Mouse (Mus musculus) lung, embryonic 14.5 days (tissue): ENCODE data around the gene Srpr. TPM values are rescaled to one million over a fixed set of nuclear protein-coding genes. Genes with fewer than 3 reads are reported as not detected.

Experiments used
- ATAC-seq: fragments of 200-750 bp; cut with Nextera tagmentation; 2 replicates; pipeline ENCODE4 v1.8.0; 2017; ENCODE audit warnings: mild to moderate bottlenecking, moderate TSS enrichment, moderate library complexity; ENCODE audit not compliant: insufficient read depth
- DNase-seq: peaks from one replicate; pipeline ENCODE4 v3.0.0-alpha.2; 2015
- H3K27ac ChIP-seq: fragments of 300-500 bp; sonication (generic); 2 replicates; pipeline ENCODE4 v1.5.1; 2014; ENCODE audit warnings: low read depth, mild to moderate bottlenecking, moderate library complexity
- H3K27me3 ChIP-seq: fragments of 300-500 bp; sonication (generic); 2 replicates; pipeline ENCODE4 v1.6.1; 2014; ENCODE audit warnings: low read length, control low read depth; ENCODE audit not compliant: insufficient read depth
- H3K36me3 ChIP-seq: fragments of 300-500 bp; sonication (generic); 2 replicates; pipeline ENCODE4 v1.6.1; 2014; ENCODE audit warnings: control low read depth; ENCODE audit not compliant: insufficient read depth
- H3K4me1 ChIP-seq: fragments of 300-500 bp; sonication (generic); 2 replicates; pipeline ENCODE4 v1.6.1; 2014; ENCODE audit warnings: antibody characterized with exemption, control low read depth; ENCODE audit not compliant: insufficient read depth
- H3K4me2 ChIP-seq: fragments of 300-500 bp; sonication (generic); 2 replicates; pipeline ENCODE4 v1.6.1; 2014; ENCODE audit warnings: mild to moderate bottlenecking
- H3K4me3 ChIP-seq: fragments of 300-500 bp; sonication (generic); 2 replicates; pipeline ENCODE4 v1.5.1; 2014; ENCODE audit warnings: low read depth, low read length
- H3K9ac ChIP-seq: fragments of 300-500 bp; sonication (generic); 2 replicates; pipeline ENCODE4 v1.6.1; 2014
- H3K9me3 ChIP-seq: fragments of 300-500 bp; sonication (generic); 2 replicates; pipeline ENCODE4 v1.6.1; 2016; ENCODE audit warnings: low read depth, low read length, control low read depth
- CTCF ChIP-seq: IDR thresholded peaks from 2 replicates; pipeline ENCODE4 v1.5.1; 2016; ENCODE audit warnings: antibody characterized with exemption, low read depth
- WGBS: fragments of 180-500 bp; shearing (Covaris S2); extraction: QIAGEN DNeasy Blood & Tissue Kit; methylation state at CpG from one replicate; pipeline ENCODE4 v1.1.7; 2014; 5-methylcytosine and 5-hydroxymethylcytosine counted together
- polyA plus RNA-seq: library from polyadenylated mRNA; unstranded; fragments of >200 nt; fragmentation: Nextera tagmentation; extraction: Ambion mirVana; gene quantifications from 2 replicates; pipeline ENCODE4 v1.2.1, GENCODE M21; 2014

The Srpr gene
- polyA plus RNA-seq, 1 experiment from 2014 or later: 133 TPM

DNA sequence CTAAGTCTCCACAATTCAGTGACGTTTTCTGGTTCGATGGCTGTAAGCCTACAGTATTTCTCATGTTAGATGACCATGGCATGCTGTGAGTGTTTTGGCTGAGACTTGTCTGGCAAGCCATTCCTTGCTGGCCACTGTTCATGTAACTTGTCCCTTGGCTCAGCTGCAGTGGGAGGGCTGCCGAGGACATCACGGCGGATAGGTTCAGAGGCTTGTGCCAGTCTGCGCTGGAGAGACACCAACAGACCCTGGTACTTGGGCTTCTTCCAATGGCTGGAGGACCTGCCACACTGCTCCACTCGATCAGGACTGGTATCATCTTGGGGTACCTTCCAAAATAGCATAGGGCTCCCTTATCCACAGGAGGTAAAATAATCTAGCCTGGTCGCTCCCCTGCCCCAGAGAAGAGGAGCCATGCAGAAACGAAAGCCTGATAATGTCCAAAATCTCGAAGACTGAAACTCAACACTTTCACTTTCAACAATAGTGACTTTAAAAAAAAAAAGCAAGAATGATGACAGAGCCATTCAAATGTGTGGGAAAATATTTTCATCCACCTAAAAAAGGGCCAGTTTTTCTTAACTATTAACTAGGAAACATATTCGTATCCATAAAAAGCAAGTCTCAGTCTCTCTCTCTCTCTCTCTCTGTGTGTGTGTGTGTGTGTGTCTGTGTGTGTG lies 36.8 kb upstream of the Srpr start:
- H3K4me1 ChIP-seq: no peaks in the 10 kb centered on the region
- ATAC-seq: no peak
- H3K27me3 ChIP-seq: no peaks in the 10 kb centered on the region
- no peaks in the 10 kb centered on the region for H3K9me3 ChIP-seq
- H3K36me3 ChIP-seq: 0 out of 2 replicates have a peak, but pooled peaks cover 8% of the 10 kb centered on the region
- no peak overlapping the region for H3K4me3 ChIP-seq
- WGBS: 86% methylated on average over 11 of the region's 11 CpGs
- DNase-seq: no peak
- no peak overlapping the region for H3K9ac ChIP-seq
- H3K4me2 ChIP-seq: no peak overlapping the region
- no peak overlapping the region for H3K27ac ChIP-seq
- no peak for TF ChIP-seq CTCF

- Histone ChIP-seq H3K27me3 (no peaks in the 10 kb centered on the region), H3K27ac (no peak overlapping the region), H3K9ac (no peak overlapping the region), H3K4me2 (no peak overlapping the region), H3K9me3 (no peaks in the 10 kb centered on the region), H3K4me1 (no peaks in the 10 kb centered on the region), H3K36me3 (0 out of 2 replicates have a peak, but pooled peaks cover 11% of the 10 kb centered on the region), H3K4me3 (no peak overlapping the region)
- 71% methylated on average over 5 of the region's 5 CpGs for WGBS
- no peak for TF ChIP-seq CTCF
- ATAC-seq (no peak), DNase-seq (no peak)
These were observed 35.7 kb upstream of the Srpr start for GRCm38 (mm10) chr9:35164142-35164874.

DNA sequence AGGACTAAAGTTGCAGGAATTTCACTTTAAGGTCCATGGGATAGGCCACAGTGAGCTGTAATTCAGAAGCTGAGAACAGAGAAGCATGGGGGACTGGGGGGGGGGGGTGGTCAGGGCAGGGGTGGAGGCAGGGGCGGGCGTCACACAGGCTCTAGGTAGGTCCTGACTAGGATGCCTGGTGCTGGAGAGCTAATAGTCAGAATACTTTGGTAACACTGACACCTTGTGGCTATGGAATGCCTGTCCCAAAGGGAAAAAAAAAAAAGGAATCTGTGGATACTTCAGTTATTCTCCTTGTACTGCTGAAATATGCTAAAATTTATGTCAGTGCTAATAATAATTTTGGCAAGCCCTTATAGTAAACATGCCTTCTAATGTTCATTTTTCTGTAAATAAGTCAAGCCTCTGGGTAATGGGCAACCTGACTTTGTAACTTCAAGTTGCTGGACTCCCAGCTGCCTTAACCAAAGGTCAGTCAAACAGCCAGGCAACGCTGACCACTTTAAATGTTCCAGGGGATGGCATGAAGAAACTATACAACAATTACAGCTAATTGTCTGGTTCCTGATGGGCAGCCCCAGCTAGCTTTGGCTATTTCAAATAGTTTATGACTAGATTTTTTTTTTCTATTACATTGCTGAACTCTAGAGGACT lies 33.7 kb upstream of the Srpr start:
- peak; percentile 82 for DNase-seq
- H3K4me1 ChIP-seq: no peaks in the 10 kb centered on the region
- no peaks in the 10 kb centered on the region for H3K27me3 ChIP-seq
- ATAC-seq: peak; percentile 68; the same call in 1 of the 2 replicates
- H3K36me3 ChIP-seq: peaks cover 17% of the 10 kb centered on the region; the same call in 1 of the 2 replicates
- no peaks in the 10 kb centered on the region for H3K9me3 ChIP-seq
- H3K4me3 ChIP-seq: no peak overlapping the region
- WGBS: 26% methylated on average over 3 of the region's 3 CpGs
- TF ChIP-seq CTCF: peak; percentile 70
- H3K4me2 ChIP-seq: no peak overlapping the region
- no peak overlapping the region for H3K9ac ChIP-seq
- no peak overlapping the region for H3K27ac ChIP-seq

DNA sequence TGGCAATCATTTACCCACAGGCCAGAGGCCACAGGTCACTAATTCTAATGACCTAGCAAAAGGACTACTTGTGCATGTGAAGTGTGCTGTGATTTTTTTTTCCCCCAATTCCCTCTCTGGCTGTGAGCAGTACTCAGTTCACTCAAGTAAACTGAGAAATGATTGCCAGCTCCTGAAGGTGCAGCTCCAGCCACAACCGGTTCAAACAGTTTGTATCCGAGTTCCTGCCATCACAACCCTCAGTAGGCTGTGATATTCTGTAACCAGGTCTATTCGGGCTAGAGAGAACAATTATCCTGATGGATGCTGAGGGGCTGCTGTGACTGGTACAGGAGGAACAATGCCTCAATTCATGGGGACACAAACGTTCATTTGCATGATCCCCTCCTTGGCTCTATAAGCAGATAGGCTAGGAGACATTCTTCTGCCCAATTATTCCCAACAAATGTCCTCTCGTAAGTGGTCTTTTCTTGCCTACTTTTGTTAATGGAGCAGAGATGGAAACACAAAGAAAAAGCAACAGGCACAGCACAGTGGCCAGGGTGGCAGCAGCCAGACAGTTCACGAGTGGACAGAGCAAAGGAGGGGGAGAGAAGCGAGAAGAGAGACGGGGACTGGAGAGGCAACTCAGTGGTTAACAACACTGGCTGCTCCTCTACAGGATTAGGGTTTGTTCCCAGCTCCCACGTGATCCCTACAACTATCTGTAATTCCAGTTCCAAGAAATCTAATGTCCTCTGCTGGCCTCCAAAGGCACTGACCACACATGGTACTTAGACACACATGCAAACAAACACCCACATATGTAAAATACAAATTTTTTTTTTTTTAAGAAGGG lies 33.0 kb upstream of the Srpr start:
- TF ChIP-seq CTCF: no peak
- no peak overlapping the region for H3K27ac ChIP-seq
- ATAC-seq (no peak), DNase-seq (no peak)
- 45% methylated on average over 9 of the region's 9 CpGs for WGBS
- no peaks in the 10 kb centered on the region for H3K4me1 ChIP-seq
- no peak overlapping the region for H3K9ac ChIP-seq
- H3K4me2 ChIP-seq: no peak overlapping the region
- peaks cover 15% of the 10 kb centered on the region; the same call in 1 of the 2 replicates for H3K36me3 ChIP-seq
- no peak overlapping the region for H3K4me3 ChIP-seq
- no peaks in the 10 kb centered on the region for H3K9me3 ChIP-seq
- no peaks in the 10 kb centered on the region for H3K27me3 ChIP-seq

GRCm38 (mm10) chr9:35170071-35170470 lies 29.9 kb upstream of the Srpr start:
- H3K4me1 ChIP-seq: no peaks in the 10 kb centered on the region
- no peak for ATAC-seq
- H3K36me3 ChIP-seq: peaks cover 9% of the 10 kb centered on the region; the same call in 1 of the 2 replicates
- TF ChIP-seq CTCF: no peak
- H3K27me3 ChIP-seq: no peaks in the 10 kb centered on the region
- H3K4me3 ChIP-seq: no peak overlapping the region
- no peak for DNase-seq
- 87% methylated on average over 7 of the region's 7 CpGs for WGBS
- H3K27ac ChIP-seq: no peak overlapping the region
- H3K9me3 ChIP-seq: no peaks in the 10 kb centered on the region
- H3K4me2 ChIP-seq: no peak overlapping the region
- H3K9ac ChIP-seq: no peak overlapping the region

DNA sequence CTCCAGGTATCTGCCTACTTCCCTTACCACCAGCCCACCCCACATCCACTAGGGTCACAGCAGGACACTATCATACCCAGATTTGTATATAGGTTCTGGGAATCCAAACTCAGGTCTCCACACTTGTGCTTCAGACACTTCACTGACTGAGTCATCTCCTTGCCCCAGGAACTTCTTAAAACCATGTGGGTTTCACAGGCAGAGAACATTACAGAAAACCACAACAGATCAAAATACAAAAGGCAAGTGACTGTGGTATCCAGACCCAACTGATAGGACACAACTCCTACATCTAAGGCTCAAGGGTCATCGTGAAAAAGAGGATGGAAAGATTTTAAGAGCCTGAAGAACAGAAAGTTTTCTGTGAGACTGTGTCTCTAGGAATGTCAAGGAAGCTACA lies 26.6 kb upstream of the Srpr start:
- H3K4me3 ChIP-seq: no peak overlapping the region
- H3K4me2 ChIP-seq: no peak overlapping the region
- H3K27me3 ChIP-seq: no peaks in the 10 kb centered on the region
- DNase-seq (no peak), ATAC-seq (no peak)
- WGBS: 87% methylated on average over 1 of the region's 1 CpGs
- H3K9ac ChIP-seq: no peak overlapping the region
- H3K36me3 ChIP-seq: peaks cover 9% of the 10 kb centered on the region; the same call in 1 of the 2 replicates
- no peak overlapping the region for H3K27ac ChIP-seq
- H3K4me1 ChIP-seq: no peaks in the 10 kb centered on the region
- no peaks in the 10 kb centered on the region for H3K9me3 ChIP-seq
- no peak for TF ChIP-seq CTCF
